In the genomic region with DNA sequence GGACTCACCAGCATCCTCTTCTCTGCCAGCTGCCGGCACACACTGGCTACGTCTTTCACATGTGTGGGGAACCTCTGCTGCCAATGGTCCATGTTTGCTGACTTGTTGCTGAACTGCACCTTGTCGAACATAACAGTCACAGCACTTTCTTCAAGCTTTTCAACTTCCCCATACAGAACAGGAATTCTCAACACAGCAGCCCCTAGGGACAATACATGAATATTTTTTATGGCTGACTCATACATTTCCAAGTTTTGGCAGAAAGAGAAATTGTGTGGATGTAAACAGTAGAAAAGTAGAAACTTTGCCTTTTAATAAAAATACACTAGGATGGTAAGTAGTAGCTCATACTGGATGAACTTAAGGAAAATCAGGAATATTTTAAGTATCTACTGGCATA, we compare ENCODE assay signal across 16 mouse cellular contexts.
"Had no signal": no experiment of that assay in that cellular context is flagged by ENCODE, and none has a peak within 500 bp of the region (broad histone marks: within the 10 kb centered on the region; RNA-seq: fewer than 3 reads in every experiment).

No protein-coding gene starts in this region.

- DNase-seq: cerebellum, adult 9-10 months; cerebellum, adult 9-11 months; cerebellum, postnatal 10 days; cerebellum, postnatal 14 days; cerebellum, postnatal 25 days; cerebellum, postnatal 36 days; embryo, embryonic 11 days; forebrain, postnatal 0 days; gastrocnemius, adult 2 months; gastrocnemius, postnatal 10 days; gastrocnemius, postnatal 14 days; gastrocnemius, postnatal 25 days; gastrocnemius, postnatal 36 days; heart, adult 11 months; heart, adult 18-20 months; heart, adult 2 months had no signal
